In genomic region chr5:93129953-93130352, GRCm38 (mm10) we compare ENCODE assay signal across 9 mouse cellular contexts. TPM values are rescaled to one million over a fixed set of nuclear protein-coding genes. Genes with fewer than 3 reads are reported as not detected.
A peak's percentile ranks its signal among the peaks of the same experiment; 100 is the strongest.
DNase-seq lines count a peak whose midpoint lies in the region; ATAC-seq and TF ChIP-seq lines count a peak whose summit lies in the region.
"Had no signal": no experiment of that assay in that cellular context is flagged by ENCODE, and none has a peak within 500 bp of the region (broad histone marks: within the 10 kb centered on the region; RNA-seq: fewer than 3 reads in every experiment).

No protein-coding gene starts in this region.

- no peak for DNase-seq in lung, adult 2 months
- peak; percentile 61 for DNase-seq in embryo, embryonic 9.5 days (ENCODE audit: extremely low spot score)
- no peak for DNase-seq in urinary bladder, postnatal 36 days (ENCODE audit: low spot score in 2 of 2)
- no peak for DNase-seq in right cerebral cortex, adult 18-20 months
- no peak for DNase-seq in thymus, adult 18-20 months

- H3K4me3 ChIP-seq in lung, embryonic 15.5 days: no peak overlapping the region
- H3K4me3 ChIP-seq in lung, adult 2 months (replicated peaks; ENCODE audit: extremely low read depth, low read depth, low read length): no peak overlapping the region
- H3K4me3 ChIP-seq in kidney, embryonic 14.5 days (ENCODE audit: low read length): no peak overlapping the region
- H3K4me3 ChIP-seq in neural tube, embryonic 13.5 days: no peak overlapping the region
- H3K4me3 ChIP-seq: forebrain, embryonic 12.5 days had no signal

- H3K9ac ChIP-seq in lung, embryonic 15.5 days: no peak overlapping the region
- peak overlapping the region; percentile 42; the same call in 1 of the 2 replicates for H3K9ac ChIP-seq in kidney, embryonic 14.5 days (ENCODE audit: low read depth, low read length)
- no peak overlapping the region for H3K9ac ChIP-seq in neural tube, embryonic 13.5 days
- H3K9ac ChIP-seq: forebrain, embryonic 12.5 days had no signal

- whole genome bisulfite sequencing in lung, embryonic 15.5 days: 8% methylated on average over 4 of the region's 4 CpGs
- 46% methylated on average over 4 of the region's 4 CpGs for WGBS in lung, adult 2 months
- WGBS in kidney, embryonic 14.5 days: 14% methylated on average over 4 of the region's 4 CpGs
- WGBS in neural tube, embryonic 13.5 days: 17% methylated on average over 4 of the region's 4 CpGs

- peak; percentile 84 for ATAC-seq in lung, embryonic 15.5 days (ENCODE audit: borderline replicate concordance, extremely low read depth, low FRiP score, low TSS enrichment)
- peak; percentile 50; the same call in 1 of the 2 replicates for ATAC-seq in kidney, embryonic 14.5 days (ENCODE audit: low FRiP score, low TSS enrichment)
- no peak for ATAC-seq in neural tube, embryonic 13.5 days (ENCODE audit: low read depth)

- no peak for TF ChIP-seq POLR2A in lung, adult 2 months (IDR thresholded peaks at IDR 0.05; ENCODE audit: borderline replicate concordance, extremely low read depth, low read depth, low read length)

- TF ChIP-seq CTCF in lung, adult 2 months (IDR thresholded peaks at IDR 0.05; ENCODE audit: insufficient read depth, low read length): no peak

- H3K27ac ChIP-seq in lung, embryonic 15.5 days: peak overlapping the region; percentile 85
- H3K27ac ChIP-seq in kidney, embryonic 14.5 days (ENCODE audit: low read depth, low read length): peak overlapping the region; percentile 77
- peak overlapping the region; percentile 47 for H3K27ac ChIP-seq in neural tube, embryonic 13.5 days (replicated peaks)

- H3K9me3 ChIP-seq in lung, embryonic 15.5 days: no peaks in the 10 kb centered on the region
- no peaks in the 10 kb centered on the region for H3K9me3 ChIP-seq in kidney, embryonic 14.5 days (ENCODE audit: control insufficient read depth, low read length)
- H3K9me3 ChIP-seq in neural tube, embryonic 13.5 days: no peaks in the 10 kb centered on the region
- H3K9me3 ChIP-seq: forebrain, embryonic 12.5 days had no signal

- H3K36me3 ChIP-seq in lung, embryonic 15.5 days: no peaks in the 10 kb centered on the region
- H3K36me3 ChIP-seq in kidney, embryonic 14.5 days (ENCODE audit: control insufficient read depth, insufficient read depth, low read length): no peaks in the 10 kb centered on the region
- no peaks in the 10 kb centered on the region for H3K36me3 ChIP-seq in neural tube, embryonic 13.5 days
- H3K36me3 ChIP-seq: forebrain, embryonic 12.5 days had no signal

- no peak overlapping the region for H3K4me2 ChIP-seq in lung, embryonic 15.5 days
- H3K4me2 ChIP-seq in kidney, embryonic 14.5 days (replicated peaks; ENCODE audit: low read depth, low read length): no peak overlapping the region
- H3K4me2 ChIP-seq in neural tube, embryonic 13.5 days: no peak overlapping the region
- H3K4me2 ChIP-seq: forebrain, embryonic 12.5 days had no signal

- H3K4me1 ChIP-seq in lung, embryonic 15.5 days: peaks cover 79% of the 10 kb centered on the region
- peaks cover 27% of the 10 kb centered on the region for H3K4me1 ChIP-seq in lung, adult 2 months (ENCODE audit: control insufficient read depth, insufficient read depth, low read length)
- H3K4me1 ChIP-seq in kidney, embryonic 14.5 days (ENCODE audit: control insufficient read depth, insufficient read depth, low read length): peaks cover 91% of the 10 kb centered on the region
- peaks cover 100% of the 10 kb centered on the region for H3K4me1 ChIP-seq in neural tube, embryonic 13.5 days (replicated peaks)

- H3K27me3 ChIP-seq in lung, embryonic 15.5 days: no peaks in the 10 kb centered on the region
- no peaks in the 10 kb centered on the region for H3K27me3 ChIP-seq in kidney, embryonic 14.5 days (ENCODE audit: control insufficient read depth, insufficient read depth, low read length)
- no peaks in the 10 kb centered on the region for H3K27me3 ChIP-seq in neural tube, embryonic 13.5 days
- H3K27me3 ChIP-seq: forebrain, embryonic 12.5 days had no signal

RNA-seq across cellular contexts. Expression of gene Sept11, which starts 36.7 kb away (rescaled TPM):
- polyA plus RNA-seq in lung, embryonic 15.5 days (2015; fragmentation: Nextera tagmentation; extraction: Ambion mirVana): 161 and 168 TPM in 2 replicates
- 32.8 and 46.8 TPM in 2 replicates for polyA plus RNA-seq in lung, adult 2 months (2012; rRNA removed)
- 131 and 224 TPM in 2 replicates for polyA plus RNA-seq in kidney, embryonic 14.5 days (2014; fragmentation: Nextera tagmentation; extraction: Ambion mirVana)
- polyA plus RNA-seq in neural tube, embryonic 13.5 days (2015; fragmentation: Nextera tagmentation; extraction: Ambion mirVana): 156 and 189 TPM in 2 replicates
